9 mouse cellular contexts compared by ENCODE assay signal in genomic region chr19:50184901-50185623, GRCm38 (mm10).
DNase-seq lines count a peak whose midpoint lies in the region; ATAC-seq and TF ChIP-seq lines count a peak whose summit lies in the region.
"Had no signal": no experiment of that assay in that cellular context is flagged by ENCODE, and none has a peak within 500 bp of the region (broad histone marks: within the 10 kb centered on the region; RNA-seq: fewer than 3 reads in every experiment).

No protein-coding gene starts in this region.

- no peaks in the 10 kb centered on the region for H3K9me3 ChIP-seq in heart, embryonic 14.5 days (ENCODE audit: control insufficient read depth, low read length)
- H3K9me3 ChIP-seq in midbrain, embryonic 12.5 days: no peaks in the 10 kb centered on the region
- H3K9me3 ChIP-seq: lung, embryonic 15.5 days had no signal

- TF ChIP-seq POLR2A in cortical plate, adult 2 months (IDR thresholded peaks at IDR 0.05; ENCODE audit: extremely low read depth, insufficient read depth, low read length): no peak

- 43% methylated on average over 21 of the region's 21 CpGs for WGBS in heart, embryonic 14.5 days
- 66% methylated on average over 21 of the region's 21 CpGs for WGBS in midbrain, embryonic 12.5 days

- no peaks in the 10 kb centered on the region for H3K27me3 ChIP-seq in heart, embryonic 14.5 days (ENCODE audit: control insufficient read depth, insufficient read depth, low read length)
- no peaks in the 10 kb centered on the region for H3K27me3 ChIP-seq in midbrain, embryonic 12.5 days
- H3K27me3 ChIP-seq: lung, embryonic 15.5 days had no signal

- peak overlapping the region; percentile 23; the same call in 1 of the 2 replicates for H3K4me2 ChIP-seq in heart, embryonic 14.5 days (ENCODE audit: low read length)
- H3K4me2 ChIP-seq in midbrain, embryonic 12.5 days (replicated peaks): no peak overlapping the region
- H3K4me2 ChIP-seq: lung, embryonic 15.5 days had no signal

- no peaks in the 10 kb centered on the region for H3K36me3 ChIP-seq in heart, embryonic 14.5 days (ENCODE audit: control insufficient read depth, insufficient read depth, low read length)
- H3K36me3 ChIP-seq in midbrain, embryonic 12.5 days: no peaks in the 10 kb centered on the region
- H3K36me3 ChIP-seq: lung, embryonic 15.5 days had no signal

- H3K9ac ChIP-seq in heart, embryonic 14.5 days (ENCODE audit: low read length): no peak overlapping the region
- H3K9ac ChIP-seq in midbrain, embryonic 12.5 days (replicated peaks): no peak overlapping the region
- H3K9ac ChIP-seq: lung, embryonic 15.5 days had no signal

- intact Hi-C loops in heart, postnatal 25 days (cut with DNase I): no loop called here

- ATAC-seq in heart, embryonic 14.5 days (ENCODE audit: insufficient number of reproducible peaks, insufficient read depth, low FRiP score, low read depth): no peak
- peak; percentile 58 for ATAC-seq in midbrain, embryonic 12.5 days (ENCODE audit: low FRiP score, low read depth)

- peak; percentile 64 for TF ChIP-seq CTCF in cortical plate, adult 2 months (IDR thresholded peaks at IDR 0.05; ENCODE audit: extremely low read depth, insufficient read depth, low read length)

- no peak overlapping the region for H3K4me3 ChIP-seq in cortical plate, adult 2 months (ENCODE audit: insufficient read depth, low read length)
- no peak overlapping the region for H3K4me3 ChIP-seq in heart, embryonic 14.5 days (ENCODE audit: control insufficient read depth in 1 of 2, insufficient read depth in 1 of 2, low read depth in 1 of 2, low read length in 2 of 2)
- no peak overlapping the region for H3K4me3 ChIP-seq in midbrain, embryonic 12.5 days
- H3K4me3 ChIP-seq: lung, embryonic 15.5 days had no signal

- no peak overlapping the region for H3K27ac ChIP-seq in cortical plate, adult 2 months (ENCODE audit: insufficient read depth, low read length)
- H3K27ac ChIP-seq in heart, embryonic 14.5 days (replicated peaks in 1 of 2; ENCODE audit: control insufficient read depth in 1 of 2, insufficient read depth in 1 of 2, low read depth in 2 of 2, low read length in 2 of 2): no peak overlapping the region
- no peak overlapping the region for H3K27ac ChIP-seq in midbrain, embryonic 12.5 days (replicated peaks)
- H3K27ac ChIP-seq: lung, embryonic 15.5 days had no signal

- peak; percentile 2 to 50 for DNase-seq in heart, adult 18-20 months
- no peak for DNase-seq in heart, postnatal 25 days (ENCODE audit: low spot score)
- DNase-seq in MN1 (ENCODE audit: low spot score): peak; percentile 66
- peak; percentile 27 to 80 for DNase-seq in layer of hippocampus, postnatal 25 days (ENCODE audit: extremely low spot score in 1 of 2, low spot score in 1 of 2)
- peak; percentile 10 for DNase-seq in thymus, postnatal 14 days

- peaks cover 3% of the 10 kb centered on the region; the same call in 1 of the 2 replicates for H3K4me1 ChIP-seq in cortical plate, adult 2 months (ENCODE audit: control insufficient read depth, insufficient read depth, low read length)
- no peaks in the 10 kb centered on the region; a peak in 1 of 4 replicates for H3K4me1 ChIP-seq in heart, embryonic 14.5 days (ENCODE audit: control insufficient read depth in 2 of 2, insufficient read depth in 2 of 2, low read length in 2 of 2)
- H3K4me1 ChIP-seq in midbrain, embryonic 12.5 days: no peaks in the 10 kb centered on the region
